20 mouse cellular contexts compared by ENCODE assay signal in the genomic region with DNA sequence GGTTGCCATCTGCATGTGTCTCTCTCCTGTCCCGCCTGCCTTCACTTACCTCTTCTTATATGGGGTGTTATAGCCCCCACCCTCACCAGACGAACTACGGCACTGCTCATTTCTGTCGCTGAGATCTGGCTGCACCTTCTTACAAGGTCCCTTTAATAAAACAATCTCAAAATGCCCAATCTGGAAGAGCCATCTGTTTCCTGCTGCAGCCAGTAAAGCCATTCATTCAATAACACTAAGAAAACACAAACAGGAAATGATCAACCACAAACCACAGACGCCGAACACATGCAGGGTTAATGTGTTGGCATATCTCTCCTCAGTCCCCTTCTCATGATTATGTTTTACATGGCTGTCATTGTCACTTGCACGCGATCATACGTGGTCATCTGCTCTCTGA. TPM values are rescaled to one million over a fixed set of nuclear protein-coding genes. Genes with fewer than 3 reads are reported as not detected.
DNase-seq lines count a peak whose midpoint lies in the region; ATAC-seq and TF ChIP-seq lines count a peak whose summit lies in the region.
"Had no signal": no experiment of that assay in that cellular context is flagged by ENCODE, and none has a peak within 500 bp of the region (broad histone marks: within the 10 kb centered on the region; RNA-seq: fewer than 3 reads in every experiment).

No protein-coding gene starts in this region.

- H3K4me3 ChIP-seq in heart, embryonic 13.5 days: no peak overlapping the region
- no peak overlapping the region for H3K4me3 ChIP-seq in heart, adult 2 months
- H3K4me3 ChIP-seq: embryonic facial prominence, embryonic 12.5 days; forebrain, embryonic 10.5 days; midbrain, embryonic 10.5 days had no signal

- no peak for DNase-seq in heart, adult 2 months
- peak; percentile 80 for DNase-seq in 416B (ENCODE audit: low read depth)
- peak; percentile 62 for DNase-seq in brain, embryonic 14.5 days (ENCODE audit: low read depth)
- DNase-seq in lung, postnatal 10 days: peak; percentile 32
- no peak for DNase-seq in urinary bladder, postnatal 14 days (ENCODE audit: low spot score)
- no peak for DNase-seq in ovary, postnatal 14 days (ENCODE audit: low spot score)
- DNase-seq in cerebellum, adult 11-12 months: no peak
- DNase-seq: kidney, adult 11 months; retina, postnatal 1 day; spleen, adult 18-20 months had no signal

- H3K4me1 ChIP-seq in heart, embryonic 13.5 days: 0 out of 2 replicates have a peak, but pooled peaks cover 2% of the 10 kb centered on the region
- H3K4me1 ChIP-seq in heart, adult 2 months (ENCODE audit: control insufficient read depth, insufficient read depth, low read length): no peaks in the 10 kb centered on the region
- H3K4me1 ChIP-seq: embryonic facial prominence, embryonic 12.5 days; forebrain, embryonic 10.5 days had no signal

- intact Hi-C loops in heart, adult 2 months (cut with DNase I): no loop called here

- peak overlapping the region; percentile 10; the same call in 1 of the 2 replicates for H3K4me2 ChIP-seq in heart, embryonic 13.5 days
- H3K4me2 ChIP-seq: embryonic facial prominence, embryonic 12.5 days; liver, embryonic 11.5 days had no signal

- H3K9ac ChIP-seq in heart, embryonic 13.5 days: no peak overlapping the region
- H3K9ac ChIP-seq in heart, adult 2 months (ENCODE audit: low read depth, low read length): no peak overlapping the region
- H3K9ac ChIP-seq: embryonic facial prominence, embryonic 12.5 days had no signal

- no peak for TF ChIP-seq POLR2A in heart, adult 2 months (IDR thresholded peaks at IDR 0.05; ENCODE audit: insufficient read depth, low read depth, low read length)
- no peak for TF ChIP-seq POLR2A in brain, embryonic 14.5 days (IDR thresholded peaks at IDR 0.05; ENCODE audit: borderline replicate concordance, extremely low read depth, insufficient read depth, insufficient read length, poor library complexity, severe bottlenecking)

- H3K36me3 ChIP-seq in heart, embryonic 13.5 days: no peaks in the 10 kb centered on the region
- no peaks in the 10 kb centered on the region for H3K36me3 ChIP-seq in heart, adult 2 months (ENCODE audit: control insufficient read depth, insufficient read depth, low read length)
- H3K36me3 ChIP-seq: embryonic facial prominence, embryonic 12.5 days; forebrain, embryonic 10.5 days; midbrain, embryonic 10.5 days had no signal

- H3K9me3 ChIP-seq in heart, embryonic 13.5 days: no peaks in the 10 kb centered on the region
- H3K9me3 ChIP-seq: embryonic facial prominence, embryonic 12.5 days; forebrain, embryonic 10.5 days; midbrain, embryonic 10.5 days had no signal

- H3K27ac ChIP-seq in heart, embryonic 13.5 days (replicated peaks): no peak overlapping the region
- no peak overlapping the region for H3K27ac ChIP-seq in heart, adult 2 months
- H3K27ac ChIP-seq: embryonic facial prominence, embryonic 12.5 days; forebrain, embryonic 10.5 days; midbrain, embryonic 10.5 days had no signal

- TF ChIP-seq EP300 in heart, adult 2 months (IDR thresholded peaks at IDR 0.05; ENCODE audit: insufficient read depth, low read depth, low read length): no peak

- no peak for TF ChIP-seq CTCF in heart, adult 2 months (IDR thresholded peaks at IDR 0.05)
- no peak for TF ChIP-seq CTCF in brain, embryonic 14.5 days (IDR thresholded peaks at IDR 0.05; ENCODE audit: borderline replicate concordance, extremely low read depth, insufficient read depth, insufficient read length)

- 51% methylated on average over 9 of the region's 9 CpGs for WGBS in heart, embryonic 13.5 days
- 27% methylated on average over 9 of the region's 9 CpGs for WGBS in heart, adult 2 months

- ATAC-seq in heart, embryonic 13.5 days (ENCODE audit: extremely low read depth, insufficient number of reproducible peaks, low FRiP score, low TSS enrichment): no peak
- ATAC-seq: Patski had no signal

- no peaks in the 10 kb centered on the region for H3K79me2 ChIP-seq in heart, adult 2 months (replicated peaks; ENCODE audit: control insufficient read depth, insufficient read depth, low read length)

- no peaks in the 10 kb centered on the region for H3K27me3 ChIP-seq in heart, embryonic 13.5 days (replicated peaks)
- H3K27me3 ChIP-seq in heart, adult 2 months (ENCODE audit: control insufficient read depth, insufficient read depth, low read length): no peaks in the 10 kb centered on the region
- H3K27me3 ChIP-seq: embryonic facial prominence, embryonic 12.5 days had no signal

RNA-seq across cellular contexts. Expression of gene Scn11a, which starts 1.5 kb away (rescaled TPM):
- polyA plus RNA-seq in heart, embryonic 13.5 days (2015; fragmentation: Nextera tagmentation; extraction: Ambion mirVana): not detected in 2 replicates
- total RNA-seq in heart, adult 2 months (2021): under 1 TPM in 1 of 2 experiments, not detected in 1; 0.05 TPM
- 0.04 and 0.06 TPM in 2 replicates for polyA plus RNA-seq in heart, adult 2 months (2012; rRNA removed)
- polyA plus RNA-seq in brain, embryonic 14.5 days (2012; rRNA removed): 0.18 and 0.21 TPM in 2 replicates
- total RNA-seq: adrenal gland, adult 18-20 months; layer of hippocampus, adult 18-20 months had no signal
- polyA plus RNA-seq: gonadal fat pad, adult 2 months; neural tube, embryonic 11.5 days; Patski had no signal

Comparison
In these comparisons a context has a peak if more than half of its experiments do, and no peak if none do; other contexts are left out.
1. DNase-seq: peak in 416B (single experiment), brain, embryonic 14.5 days (single experiment) and lung, postnatal 10 days (single experiment); none in heart, adult 2 months (0 of 2), urinary bladder, postnatal 14 days (single experiment), ovary, postnatal 14 days (single experiment) and cerebellum, adult 11-12 months (single experiment).